Mouse (Mus musculus): ENCODE data around the gene Zfp523.

Gene Zfp523

GRCm38 (mm10) chr17:28160361-28160760, 16.6 kb upstream of the Zfp523 start:
- no peak for DNase-seq (ENCODE audit: low spot score)

- DNase-seq (ENCODE audit: low spot score), result no peak
These were observed 15.5 kb upstream of the Zfp523 start for GRCm38 (mm10) chr17:28161310-28161881.

GRCm38 (mm10) chr17:28163666-28164065, 13.3 kb upstream of the Zfp523 start:
- DNase-seq (ENCODE audit: low spot score), result peak; percentile 51

- DNase-seq (ENCODE audit: low spot score), result no peak
These were observed 6.2 kb upstream of the Zfp523 start for GRCm38 (mm10) chr17:28170460-28171305.

- DNase-seq (ENCODE audit: low spot score), result no peak
These were observed 4.2 kb upstream of the Zfp523 start for GRCm38 (mm10) chr17:28172690-28173089.

GRCm38 (mm10) chr17:28177540-28178046, 664 bp downstream of the Zfp523 start:
- no peak for DNase-seq (ENCODE audit: low spot score)

- no peak for DNase-seq (ENCODE audit: low spot score)
These were observed 3.4 kb downstream of the Zfp523 start for GRCm38 (mm10) chr17:28180331-28180730.

GRCm38 (mm10) chr17:28180783-28181544, 4.0 kb downstream of the Zfp523 start:
- no peak for DNase-seq (ENCODE audit: low spot score)

GRCm38 (mm10) chr17:28184971-28185638, 8.2 kb downstream of the Zfp523 start:
- no peak for DNase-seq (ENCODE audit: low spot score)

GRCm38 (mm10) chr17:28188313-28188712, 11.4 kb downstream of the Zfp523 start:
- no peak for DNase-seq (ENCODE audit: low spot score)

- DNase-seq (ENCODE audit: low spot score), result no peak
These were observed 15.8 kb downstream of the Zfp523 start for GRCm38 (mm10) chr17:28192754-28193153.

GRCm38 (mm10) chr17:28193559-28193958, 16.6 kb downstream of the Zfp523 start:
- no peak for DNase-seq (ENCODE audit: low spot score)

- no peak for DNase-seq (ENCODE audit: low spot score)
These were observed 18.1 kb downstream of the Zfp523 start for GRCm38 (mm10) chr17:28195033-28195432.

- DNase-seq (ENCODE audit: low spot score), result no peak
These were observed 20.7 kb downstream of the Zfp523 start for GRCm38 (mm10) chr17:28197646-28198045.

GRCm38 (mm10) chr17:28201982-28202381, 25.1 kb downstream of the Zfp523 start:
- DNase-seq (ENCODE audit: low spot score), result no peak

GRCm38 (mm10) chr17:28204052-28204720, 27.3 kb downstream of the Zfp523 start:
- DNase-seq (ENCODE audit: low spot score), result peak; percentile 44

- DNase-seq (ENCODE audit: low spot score), result no peak
These were observed 28.5 kb downstream of the Zfp523 start for GRCm38 (mm10) chr17:28205443-28205842.

- no peak for DNase-seq (ENCODE audit: low spot score)
These were observed 30.2 kb downstream of the Zfp523 start for GRCm38 (mm10) chr17:28207092-28207491.

GRCm38 (mm10) chr17:28207591-28208313, 30.8 kb downstream of the Zfp523 start, which contains the start of gene Def6:
Gene Def6 (plus strand): TSS chr17:28207778.
- DNase-seq (ENCODE audit: low spot score), result peak; percentile 54

- no peak for DNase-seq (ENCODE audit: low spot score)
These were observed 31.3 kb downstream of the Zfp523 start for GRCm38 (mm10) chr17:28208314-28208612.
